Mouse (Mus musculus): ENCODE results near the gene Hspg2. TPM values are rescaled to one million over a fixed set of nuclear protein-coding genes. Genes with fewer than 3 reads are reported as not detected.

Hspg2 gene
- total RNA-seq, 2 experiments from 2014 or later: 53.7 to 61.6 TPM

GRCm38 (mm10) chr4:137500149-137500548 lies 31.6 kb downstream of the Hspg2 start:
- no peak for DNase-seq (ENCODE audit: low spot score)

DNA sequence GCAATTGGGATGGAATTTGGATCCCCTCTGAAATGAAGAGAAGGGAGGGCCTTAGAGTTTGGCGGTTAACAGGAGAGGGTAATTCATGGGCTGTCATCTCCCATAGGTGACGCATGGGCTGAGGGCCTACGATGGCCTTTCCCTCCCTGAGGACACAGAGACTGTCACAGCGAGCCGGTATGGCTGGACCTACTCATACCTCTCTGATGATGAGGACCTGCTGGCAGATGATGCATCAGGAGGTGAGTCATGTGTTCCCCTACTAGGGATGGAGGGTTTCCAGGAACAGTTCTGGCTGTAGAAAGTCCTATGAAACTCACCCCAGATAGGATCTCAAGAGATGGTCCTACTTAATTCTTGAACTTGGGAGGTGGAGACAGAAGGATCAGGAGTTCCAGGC lies 32.4 kb downstream of the Hspg2 start:
- DNase-seq (ENCODE audit: low spot score): no peak

GRCm38 (mm10) chr4:137502183-137502582 lies 33.6 kb downstream of the Hspg2 start:
- DNase-seq (ENCODE audit: low spot score): no peak

- DNase-seq (ENCODE audit: low spot score): no peak
Observed at GRCm38 (mm10) chr4:137502801-137503200, 34.2 kb downstream of the Hspg2 start.

- DNase-seq (ENCODE audit: low spot score): no peak
Observed at GRCm38 (mm10) chr4:137503509-137503971, 35.0 kb downstream of the Hspg2 start.

- DNase-seq (ENCODE audit: low spot score): no peak
Observed at GRCm38 (mm10) chr4:137506629-137507028, 38.1 kb downstream of the Hspg2 start.

DNA sequence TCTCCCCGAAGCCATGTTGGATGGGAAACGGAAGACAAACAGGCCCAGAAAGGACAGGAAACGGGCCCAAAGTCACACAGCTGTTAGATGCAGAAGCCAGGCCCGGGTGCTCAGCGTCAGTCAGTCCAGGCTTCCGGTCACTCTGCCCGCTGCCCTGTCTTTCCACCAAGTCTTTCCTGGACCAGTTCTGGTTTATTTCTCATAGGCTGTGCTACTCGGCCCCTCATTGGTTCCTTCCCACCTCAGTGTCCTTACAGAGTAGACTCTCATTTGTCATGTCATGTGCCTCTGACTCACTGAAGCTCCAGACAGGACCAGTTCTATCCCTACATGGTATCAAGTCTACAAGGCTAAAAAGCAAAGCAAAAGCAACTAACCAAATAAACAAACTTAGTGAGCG lies 41.0 kb downstream of the Hspg2 start:
- DNase-seq (ENCODE audit: low spot score): no peak

GRCm38 (mm10) chr4:137510021-137510696 lies 41.6 kb downstream of the Hspg2 start:
- DNase-seq (ENCODE audit: low spot score): no peak

DNA sequence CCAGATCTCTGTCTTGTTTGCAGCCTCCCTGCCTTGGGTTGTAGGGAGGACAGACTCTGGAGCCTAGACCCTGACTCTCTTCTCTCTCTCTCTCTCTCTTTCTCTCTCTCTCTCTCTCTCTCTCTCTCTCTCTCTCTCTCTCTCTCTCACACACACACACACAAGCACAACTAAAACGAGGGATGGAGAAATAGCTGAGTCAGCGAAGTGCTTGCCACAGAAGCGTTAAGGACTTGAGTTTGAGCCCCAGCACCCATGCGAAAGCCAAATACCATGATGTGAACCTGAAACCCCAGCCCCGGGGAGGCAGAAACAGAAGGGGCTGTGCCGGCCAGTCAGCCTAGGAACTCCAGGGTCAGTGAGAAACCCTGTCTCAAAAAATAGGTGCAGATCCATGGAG lies 44.3 kb downstream of the Hspg2 start:
- DNase-seq (ENCODE audit: low spot score): no peak

DNA sequence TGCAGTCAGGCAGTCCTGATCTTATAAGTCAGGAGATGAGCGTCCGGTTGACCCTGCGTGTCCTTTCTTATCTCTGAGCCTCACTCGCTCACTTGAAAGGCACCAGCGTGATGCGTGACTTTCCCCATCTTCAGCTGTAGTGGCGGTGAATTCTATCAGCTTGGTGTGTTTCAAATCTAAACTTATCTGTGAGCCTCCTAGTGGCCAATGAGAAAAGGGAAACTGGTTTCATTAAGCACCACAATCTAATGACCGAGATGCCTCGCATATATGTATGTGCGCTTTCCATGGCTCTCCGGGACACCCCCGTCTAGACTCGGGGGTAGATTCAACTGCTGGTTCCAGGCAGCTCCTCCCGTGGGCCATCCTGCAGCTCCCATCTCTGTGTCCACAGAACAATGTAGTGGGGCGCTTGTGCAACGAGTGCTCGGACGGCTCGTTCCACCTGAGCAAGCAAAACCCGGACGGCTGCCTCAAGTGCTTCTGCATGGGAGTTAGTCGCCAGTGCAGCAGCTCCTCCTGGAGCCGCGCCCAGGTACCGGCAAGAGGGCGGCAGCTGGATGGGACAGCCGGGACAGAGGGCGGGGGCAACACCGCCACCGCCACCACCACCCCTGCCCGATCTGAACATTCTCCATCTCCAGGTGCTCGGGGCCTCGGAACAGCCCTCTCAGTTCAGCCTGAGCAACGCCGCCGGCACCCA lies 49.6 kb downstream of the Hspg2 start:
- no peak for DNase-seq (ENCODE audit: low spot score)

DNA sequence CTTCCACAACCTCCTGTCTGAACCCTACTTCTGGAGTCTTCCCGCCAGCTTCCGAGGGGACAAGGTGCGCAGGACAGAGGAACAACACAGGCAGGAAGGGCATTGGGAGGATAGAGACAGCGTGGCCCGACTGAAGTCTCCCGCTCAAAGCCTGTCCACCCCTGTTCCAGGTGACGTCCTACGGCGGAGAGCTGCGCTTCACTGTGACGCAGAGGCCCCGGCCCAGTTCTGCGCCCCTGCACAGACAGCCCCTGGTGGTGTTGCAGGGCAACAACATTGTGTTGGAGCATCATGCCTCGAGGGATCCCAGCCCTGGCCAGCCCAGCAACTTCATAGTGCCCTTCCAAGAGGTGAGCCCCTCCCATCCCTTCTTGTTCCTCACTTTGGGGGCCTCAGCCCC lies 50.2 kb downstream of the Hspg2 start:
- no peak for DNase-seq (ENCODE audit: low spot score)

DNA sequence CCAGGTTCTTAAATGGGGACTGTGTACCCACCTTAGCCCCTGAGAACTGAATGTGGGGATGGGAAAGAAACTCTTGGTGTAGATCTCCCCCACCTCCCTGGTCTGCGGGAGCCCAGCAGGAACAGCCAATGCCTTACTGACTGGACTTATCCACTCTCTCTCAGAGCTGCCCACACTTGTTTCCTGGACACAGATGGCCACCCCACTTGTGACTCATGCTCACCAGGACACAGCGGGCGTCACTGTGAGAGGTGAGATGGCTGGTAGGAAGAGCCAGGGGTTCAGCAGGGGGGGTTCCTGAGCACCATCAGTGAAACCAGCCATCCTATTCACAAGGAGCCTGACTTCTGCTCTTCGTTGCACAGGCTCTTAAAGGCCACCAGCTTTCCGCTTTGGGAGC lies 51.8 kb downstream of the Hspg2 start:
- DNase-seq (ENCODE audit: low spot score): no peak

GRCm38 (mm10) chr4:137521966-137522365 lies 53.4 kb downstream of the Hspg2 start:
- peak; percentile 50 for DNase-seq (ENCODE audit: low spot score)

- no peak for DNase-seq (ENCODE audit: low spot score)
Observed at GRCm38 (mm10) chr4:137525426-137525825, 56.9 kb downstream of the Hspg2 start.

GRCm38 (mm10) chr4:137527368-137527767 lies 58.8 kb downstream of the Hspg2 start:
- no peak for DNase-seq (ENCODE audit: low spot score)

GRCm38 (mm10) chr4:137527872-137528271 lies 59.3 kb downstream of the Hspg2 start:
- DNase-seq (ENCODE audit: low spot score): no peak

- DNase-seq (ENCODE audit: low spot score): no peak
Observed at GRCm38 (mm10) chr4:137540356-137540755, 71.8 kb downstream of the Hspg2 start.

DNA sequence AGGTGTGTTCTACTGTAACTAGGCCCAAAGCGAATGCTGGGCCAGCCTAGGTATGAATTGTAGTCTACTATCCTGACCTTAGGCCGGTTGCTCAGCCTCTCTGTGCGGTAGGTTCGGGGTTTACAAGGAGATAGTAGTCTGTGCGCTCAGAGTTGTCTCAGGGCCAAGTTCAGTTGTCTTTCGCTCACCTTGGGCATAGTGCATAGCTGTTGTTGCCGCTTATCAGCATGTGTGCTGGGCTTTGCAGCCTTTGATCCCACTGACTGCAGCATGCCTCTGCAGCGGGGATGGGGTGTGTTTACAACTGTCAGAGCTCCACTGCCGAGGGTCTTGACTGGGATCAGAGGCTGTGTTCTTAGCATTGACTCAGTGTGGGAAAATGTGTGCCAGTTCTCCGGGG lies 74.4 kb downstream of the Hspg2 start:
- DNase-seq (ENCODE audit: low spot score): no peak

DNA sequence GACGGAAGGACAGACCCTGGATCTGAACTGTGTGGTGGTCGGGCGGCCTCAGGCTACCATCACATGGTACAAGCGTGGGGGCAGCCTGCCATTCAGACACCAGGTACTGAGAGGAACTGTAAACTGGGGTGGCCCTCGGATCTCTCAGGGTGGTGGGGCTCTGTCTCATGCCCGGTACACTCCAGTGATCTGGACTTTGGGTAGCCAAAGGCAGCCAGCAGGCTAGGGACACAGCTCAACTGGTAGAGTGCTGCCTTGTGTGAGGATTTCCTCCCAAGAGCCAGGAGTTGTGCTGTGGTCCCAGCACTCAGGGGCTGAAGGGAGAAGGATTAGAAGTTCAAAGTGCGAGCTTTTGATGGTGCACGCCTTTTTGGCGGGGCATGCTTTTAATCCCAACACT lies 77.0 kb downstream of the Hspg2 start:
- DNase-seq (ENCODE audit: low spot score): no peak

DNA sequence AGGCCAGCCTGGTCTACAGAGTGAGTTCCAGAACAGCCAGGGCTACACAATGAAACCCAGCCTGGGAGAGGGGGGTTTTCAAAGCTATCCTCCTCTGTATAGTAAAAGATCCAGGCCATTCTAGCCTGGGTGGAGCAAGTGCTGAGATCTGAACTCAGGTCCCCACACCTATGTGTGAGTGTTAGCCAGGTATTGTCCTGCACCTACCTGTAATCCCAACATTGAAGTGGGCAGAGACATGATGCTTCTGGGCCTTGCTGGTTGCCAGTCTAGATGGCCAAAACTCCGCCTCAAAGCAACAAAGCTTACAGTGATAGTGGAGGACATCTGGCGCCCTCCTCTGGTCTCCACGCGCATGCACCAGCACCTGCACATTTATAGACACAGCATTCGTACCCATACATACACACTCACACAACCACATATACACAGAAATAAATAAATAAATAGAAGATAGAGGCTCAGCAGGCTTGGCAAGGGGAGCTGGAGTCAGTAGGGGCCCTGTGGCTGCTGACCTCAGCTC lies 77.5 kb downstream of the Hspg2 start:
- DNase-seq (ENCODE audit: low spot score): peak; percentile 46

DNA sequence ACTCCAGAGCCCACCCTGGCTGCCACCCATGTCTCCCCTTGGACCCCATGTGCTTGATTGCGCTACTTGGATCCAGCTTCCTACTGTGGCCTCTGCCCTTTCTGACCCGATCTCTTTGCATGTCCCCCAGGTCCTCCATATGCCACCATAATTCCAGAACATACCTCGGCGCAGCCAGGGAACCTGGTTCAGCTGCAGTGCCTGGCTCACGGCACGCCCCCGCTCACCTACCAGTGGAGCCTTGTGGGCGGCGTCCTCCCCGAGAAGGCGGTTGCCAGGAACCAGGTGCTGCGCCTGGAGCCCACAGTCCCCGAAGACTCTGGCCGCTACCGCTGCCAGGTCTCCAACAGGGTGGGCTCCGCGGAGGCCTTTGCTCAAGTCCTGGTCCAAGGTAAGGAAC lies 84.9 kb downstream of the Hspg2 start:
- no peak for DNase-seq (ENCODE audit: low spot score)

- no peak for DNase-seq (ENCODE audit: low spot score)
Observed at GRCm38 (mm10) chr4:137556673-137557210, 88.2 kb downstream of the Hspg2 start.

- no peak for DNase-seq (ENCODE audit: low spot score)
Observed at GRCm38 (mm10) chr4:137569873-137570272, 101.3 kb downstream of the Hspg2 start.

Data from gastrocnemius, adult 18-20 months (tissue).